21 mouse cellular contexts compared by ENCODE assay signal in genomic region chr1:193572411-193572810, GRCm38 (mm10).
"Had no signal": no experiment of that assay in that cellular context is flagged by ENCODE, and none has a peak within 500 bp of the region (broad histone marks: within the 10 kb centered on the region; RNA-seq: fewer than 3 reads in every experiment).

No protein-coding gene starts in this region.

- DNase-seq: kidney, postnatal 14 days; kidney, postnatal 4 days; liver; lung, adult 18-20 months; lung, postnatal 10 days; lung, postnatal 36 days; retina, postnatal 1 day; right cerebral cortex, postnatal 25 days; spleen, adult 18-20 months; thymus, postnatal 25 days had no signal

- H3K9me3 ChIP-seq: limb, embryonic 10.5 days; limb, embryonic 13.5 days; liver, embryonic 12.5 days; liver, embryonic 15.5 days; lung, embryonic 15.5 days; midbrain, embryonic 13.5 days; neural tube, embryonic 13.5 days; stomach, embryonic 15.5 days had no signal

- H3K9ac ChIP-seq: limb, embryonic 13.5 days; liver, embryonic 12.5 days; liver, embryonic 15.5 days; lung, embryonic 15.5 days; midbrain, embryonic 13.5 days; neural tube, embryonic 13.5 days; stomach, embryonic 15.5 days had no signal

- ATAC-seq: liver, embryonic 12.5 days; midbrain, embryonic 13.5 days; midbrain, embryonic 16.5 days had no signal

- H3K27me3 ChIP-seq: limb, embryonic 13.5 days; liver, embryonic 12.5 days; liver, embryonic 15.5 days; lung, embryonic 15.5 days; megakaryocyte, embryonic 14.5 days; midbrain, embryonic 13.5 days; neural tube, embryonic 13.5 days; stomach, embryonic 15.5 days had no signal

- H3K4me2 ChIP-seq: limb, embryonic 13.5 days; liver, embryonic 12.5 days; liver, embryonic 15.5 days; lung, embryonic 15.5 days; midbrain, embryonic 13.5 days; neural tube, embryonic 13.5 days; stomach, embryonic 15.5 days had no signal

- H3K36me3 ChIP-seq: limb, embryonic 10.5 days; limb, embryonic 13.5 days; liver, embryonic 12.5 days; liver, embryonic 15.5 days; lung, embryonic 15.5 days; midbrain, embryonic 13.5 days; neural tube, embryonic 13.5 days; stomach, embryonic 15.5 days had no signal

- H3K27ac ChIP-seq: limb, embryonic 10.5 days; limb, embryonic 13.5 days; liver, embryonic 12.5 days; liver, embryonic 15.5 days; lung, embryonic 15.5 days; midbrain, embryonic 13.5 days; neural tube, embryonic 13.5 days; stomach, embryonic 15.5 days had no signal

- H3K4me1 ChIP-seq: liver, embryonic 12.5 days; megakaryocyte, embryonic 14.5 days had no signal

- H3K4me3 ChIP-seq: limb, embryonic 10.5 days; limb, embryonic 13.5 days; liver, embryonic 12.5 days; liver, embryonic 15.5 days; lung, embryonic 15.5 days; megakaryocyte, embryonic 14.5 days; midbrain, embryonic 13.5 days; myocyte; neural tube, embryonic 13.5 days; stomach, embryonic 15.5 days had no signal
